Comparison of ENCODE assay signal across 22 mouse cellular contexts in the genomic region with DNA sequence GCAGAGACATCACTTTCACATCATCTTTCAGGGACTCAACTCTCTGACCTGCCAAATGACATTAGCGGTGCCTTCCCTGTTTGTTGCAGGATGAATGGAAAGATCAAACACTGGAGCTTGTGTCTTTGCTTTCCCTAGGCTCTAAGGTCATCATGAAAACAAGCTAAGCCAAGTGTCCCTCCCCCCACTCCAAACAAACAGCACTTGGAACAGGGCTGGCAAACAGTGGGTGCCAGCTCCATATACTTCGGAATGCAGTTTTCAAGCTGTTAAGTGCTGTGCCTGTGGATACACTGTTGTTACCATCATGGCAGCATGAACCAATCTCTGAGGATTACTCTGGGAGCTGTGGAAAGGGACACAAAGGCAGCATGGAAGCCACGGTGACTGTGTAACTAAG. TPM values are rescaled to one million over a fixed set of nuclear protein-coding genes. Genes with fewer than 3 reads are reported as not detected.
DNase-seq lines count a peak whose midpoint lies in the region; ATAC-seq and TF ChIP-seq lines count a peak whose summit lies in the region.
"Had no signal": no experiment of that assay in that cellular context is flagged by ENCODE, and none has a peak within 500 bp of the region (broad histone marks: within the 10 kb centered on the region; RNA-seq: fewer than 3 reads in every experiment).

No protein-coding gene starts in this region.

- H3K27me3 ChIP-seq in heart, embryonic 11.5 days (ENCODE audit: control insufficient read depth, insufficient read depth, low read length): no peaks in the 10 kb centered on the region
- no peaks in the 10 kb centered on the region for H3K27me3 ChIP-seq in kidney, adult 2 months (replicated peaks; ENCODE audit: control insufficient read depth, insufficient read depth, low read length)
- no peaks in the 10 kb centered on the region for H3K27me3 ChIP-seq in liver, embryonic 14.5 days (ENCODE audit: control insufficient read depth, insufficient read depth, low read length)
- no peaks in the 10 kb centered on the region for H3K27me3 ChIP-seq in hindbrain, embryonic 14.5 days (ENCODE audit: control insufficient read depth, insufficient read depth, low read length)
- H3K27me3 ChIP-seq: embryonic facial prominence, embryonic 13.5 days; hindbrain, embryonic 12.5 days; midbrain, embryonic 13.5 days; neural tube, embryonic 13.5 days; Patski had no signal

- TF ChIP-seq CTCF in kidney, adult 2 months (conservative IDR thresholded peaks at IDR 0.05; ENCODE audit: insufficient read depth, insufficient read length, low read depth, low read length): no peak
- TF ChIP-seq CTCF in liver, embryonic 14.5 days (IDR thresholded peaks at IDR 0.05; ENCODE audit: low read depth): no peak

- no peaks in the 10 kb centered on the region for H3K36me3 ChIP-seq in heart, embryonic 11.5 days (ENCODE audit: control insufficient read depth, insufficient read depth, low read length)
- H3K36me3 ChIP-seq in kidney, adult 2 months (ENCODE audit: control insufficient read depth, insufficient read depth, low read length): no peaks in the 10 kb centered on the region
- peaks cover 5% of the 10 kb centered on the region; the same call in 1 of the 2 replicates for H3K36me3 ChIP-seq in ES-E14 (ENCODE audit: control insufficient read depth, insufficient read depth, low read length, poor library complexity, severe bottlenecking)
- H3K36me3 ChIP-seq in liver, embryonic 14.5 days (replicated peaks; ENCODE audit: control insufficient read depth, insufficient read depth, low read depth): no peaks in the 10 kb centered on the region
- no peaks in the 10 kb centered on the region for H3K36me3 ChIP-seq in hindbrain, embryonic 14.5 days (replicated peaks; ENCODE audit: control insufficient read depth, insufficient read depth)
- H3K36me3 ChIP-seq: embryonic facial prominence, embryonic 13.5 days; hindbrain, embryonic 12.5 days; midbrain, embryonic 13.5 days; neural tube, embryonic 13.5 days had no signal

- TF ChIP-seq EP300 in liver, embryonic 14.5 days (IDR thresholded peaks at IDR 0.05; ENCODE audit: low read depth): no peak

- DNase-seq in heart, postnatal 36 days: no peak
- DNase-seq in kidney, adult 2 months: no peak
- no peak for DNase-seq in kidney, postnatal 4 days
- DNase-seq in ES-E14 (ENCODE audit: low read depth, low spot score): no peak
- no peak for DNase-seq in liver, embryonic 14.5 days (ENCODE audit: low read depth in 3 of 3, low spot score in 3 of 3)
- DNase-seq in B cell, adult 2 months: no peak
- DNase-seq in hindbrain, embryonic 14.5 days (ENCODE audit: low spot score): no peak
- DNase-seq: adrenal gland, postnatal 14 days; cerebellum, adult 9-11 months; gastrocnemius, postnatal 36 days; kidney, adult 9 months; kidney, postnatal 25 days; lung, adult 2 months had no signal

- no peaks in the 10 kb centered on the region for H3K9me3 ChIP-seq in heart, embryonic 11.5 days (replicated peaks; ENCODE audit: control insufficient read depth, low read length)
- no peaks in the 10 kb centered on the region for H3K9me3 ChIP-seq in ES-E14 (ENCODE audit: control insufficient read depth, insufficient read depth, low read depth, low read length)
- no peaks in the 10 kb centered on the region for H3K9me3 ChIP-seq in liver, embryonic 14.5 days (ENCODE audit: control insufficient read depth, low read length)
- H3K9me3 ChIP-seq in hindbrain, embryonic 14.5 days (ENCODE audit: control insufficient read depth, low read length): no peaks in the 10 kb centered on the region
- H3K9me3 ChIP-seq: embryonic facial prominence, embryonic 13.5 days; hindbrain, embryonic 12.5 days; limb, embryonic 10.5 days; midbrain, embryonic 13.5 days; neural tube, embryonic 13.5 days had no signal

- H3K9ac ChIP-seq in heart, embryonic 11.5 days (ENCODE audit: low read depth, low read length): no peak overlapping the region
- H3K9ac ChIP-seq in ES-E14 (ENCODE audit: insufficient read depth, low read depth, low read length, poor library complexity, severe bottlenecking): peak overlapping the region; percentile 11; the same call in 1 of the 2 replicates
- H3K9ac ChIP-seq in liver, embryonic 14.5 days (replicated peaks): no peak overlapping the region
- no peak overlapping the region for H3K9ac ChIP-seq in hindbrain, embryonic 14.5 days
- H3K9ac ChIP-seq: embryonic facial prominence, embryonic 13.5 days; hindbrain, embryonic 12.5 days; midbrain, embryonic 13.5 days; neural tube, embryonic 13.5 days had no signal

- H3K4me2 ChIP-seq in heart, embryonic 11.5 days: peak overlapping the region; percentile 17
- peak overlapping the region; percentile 47 for H3K4me2 ChIP-seq in liver, embryonic 14.5 days (ENCODE audit: low read depth)
- H3K4me2 ChIP-seq in hindbrain, embryonic 14.5 days (replicated peaks): no peak overlapping the region
- H3K4me2 ChIP-seq: embryonic facial prominence, embryonic 13.5 days; hindbrain, embryonic 12.5 days; midbrain, embryonic 13.5 days; neural tube, embryonic 13.5 days had no signal

- intact Hi-C loops in heart, postnatal 36 days (cut with DNase I): loop anchor here (5.0 kb wide), 1 partner anchor 89 kb away; no protein-coding TSS in a partner anchor

- H3K4me3 ChIP-seq in heart, embryonic 11.5 days (ENCODE audit: low read depth, low read length): no peak overlapping the region
- no peak overlapping the region for H3K4me3 ChIP-seq in kidney, adult 2 months (ENCODE audit: insufficient read depth, low read depth, low read length)
- no peak overlapping the region for H3K4me3 ChIP-seq in ES-E14 (ENCODE audit: insufficient read depth in 1 of 2, low read depth in 1 of 2, low read length in 2 of 2, poor library complexity in 1 of 2, severe bottlenecking in 1 of 2)
- H3K4me3 ChIP-seq in liver, embryonic 14.5 days (ENCODE audit: insufficient read depth in 1 of 2, low read depth in 2 of 2, low read length in 2 of 2): 0 out of 4 replicates have a peak overlapping the region, but pooled peaks of 1 of the 2 experiments have one; percentile 5
- H3K4me3 ChIP-seq in hindbrain, embryonic 14.5 days (replicated peaks; ENCODE audit: low read length): no peak overlapping the region
- H3K4me3 ChIP-seq: embryonic facial prominence, embryonic 13.5 days; hindbrain, embryonic 12.5 days; limb, embryonic 10.5 days; midbrain, embryonic 13.5 days; neural tube, embryonic 13.5 days had no signal

- H3K27ac ChIP-seq in heart, embryonic 11.5 days (ENCODE audit: low read depth, low read length): no peak overlapping the region
- H3K27ac ChIP-seq in kidney, adult 2 months (ENCODE audit: insufficient read depth, low read depth, low read length): peak overlapping the region; percentile 9; the same call in 1 of the 2 replicates
- peak overlapping the region; percentile 60 for H3K27ac ChIP-seq in ES-E14 (ENCODE audit: insufficient read depth, low read depth, low read length, poor library complexity, severe bottlenecking)
- peak overlapping the region; percentile 50 for H3K27ac ChIP-seq in liver, embryonic 14.5 days
- H3K27ac ChIP-seq in hindbrain, embryonic 14.5 days: no peak overlapping the region
- H3K27ac ChIP-seq: embryonic facial prominence, embryonic 13.5 days; hindbrain, embryonic 12.5 days; limb, embryonic 10.5 days; midbrain, embryonic 13.5 days; neural tube, embryonic 13.5 days had no signal

- in situ Hi-C loops in ES-E14 (cut with MboI; ENCODE audit: low sequenced_read_pairs in 2 of 2, unreplicated experiment in 2 of 2): no loop called here

- no peak for ATAC-seq in heart, embryonic 11.5 days (replicated peaks; ENCODE audit: insufficient number of reproducible peaks, low FRiP score, low TSS enrichment)
- peak; percentile 29 for ATAC-seq in liver, embryonic 14.5 days (ENCODE audit: insufficient read depth)
- no peak for ATAC-seq in hindbrain, embryonic 14.5 days (ENCODE audit: low FRiP score)
- ATAC-seq: forebrain, embryonic 16.5 days; inflammation-experienced regulatory T-cells, adult 6 months; midbrain, embryonic 13.5 days; Patski had no signal

- 41% methylated on average over 3 of the region's 3 CpGs for WGBS in heart, embryonic 11.5 days (ENCODE audit: insufficient replicate concordance)
- WGBS in kidney, adult 2 months: 66% methylated on average over 3 of the region's 3 CpGs
- 66% methylated on average over 3 of the region's 3 CpGs for WGBS in liver, embryonic 14.5 days (ENCODE audit: insufficient replicate concordance)
- WGBS in hindbrain, embryonic 14.5 days: 69% methylated on average over 3 of the region's 3 CpGs

- peaks cover 33% of the 10 kb centered on the region for H3K4me1 ChIP-seq in heart, embryonic 11.5 days (ENCODE audit: control insufficient read depth, insufficient read depth, low read length)
- H3K4me1 ChIP-seq in kidney, adult 2 months (ENCODE audit: control insufficient read depth, insufficient read depth, low read length): peaks cover 51% of the 10 kb centered on the region; the same call in 1 of the 2 replicates
- H3K4me1 ChIP-seq in ES-E14 (ENCODE audit: control insufficient read depth in 2 of 2, insufficient read depth in 2 of 2, low read length in 2 of 2, poor library complexity in 1 of 2): peaks cover 24 to 31% of the 10 kb centered on the region in 2 experiments
- peaks cover 22 to 46% of the 10 kb centered on the region in 2 experiments for H3K4me1 ChIP-seq in liver, embryonic 14.5 days (replicated peaks; ENCODE audit: control insufficient read depth in 2 of 2, insufficient read depth in 2 of 2, low read length in 1 of 2)
- no peaks in the 10 kb centered on the region for H3K4me1 ChIP-seq in hindbrain, embryonic 14.5 days (replicated peaks; ENCODE audit: control insufficient read depth, insufficient read depth, low read length)
- H3K4me1 ChIP-seq: hindbrain, embryonic 12.5 days; neural tube, embryonic 13.5 days had no signal

- TF ChIP-seq POLR2A in kidney, adult 2 months (IDR thresholded peaks at IDR 0.05; ENCODE audit: low read depth, low read length): no peak

TF ChIP-seq in ES-E14, 5 proteins besides CTCF, POLR2A, EP300 and RAD21:
- TF ChIP-seq MAFK (IDR thresholded peaks at IDR 0.05; ENCODE audit: insufficient read depth, low read depth, low read length) (no peak), HCFC1 (IDR thresholded peaks at IDR 0.05; ENCODE audit: borderline replicate concordance, insufficient read depth, low read length) (no peak), CHD2 (IDR thresholded peaks at IDR 0.05; ENCODE audit: low read depth, low read length) (no peak), ZC3H11A (IDR thresholded peaks at IDR 0.05; ENCODE audit: borderline replicate concordance, low read depth, low read length) (no peak), ZNF384 (IDR thresholded peaks at IDR 0.05; ENCODE audit: low read depth, low read length) (no peak)

RNA-seq across cellular contexts. Expression of a gene that starts 9.1 kb away (rescaled TPM):
- polyA plus RNA-seq in heart, embryonic 11.5 days (2014; fragmentation: Nextera tagmentation; extraction: Ambion mirVana): 59.4 and 67.0 TPM in 2 replicates
- 100 to 1,000 TPM; 146 to 153 TPM for total RNA-seq in heart, postnatal 36 days (2021)
- 35.2 and 37.8 TPM in 2 replicates for polyA plus RNA-seq in kidney, adult 2 months (2012; rRNA removed)
- total RNA-seq in ES-E14 (2012; rRNA removed): 36.7 and 53.5 TPM in 2 replicates
- 8.4 and 11.6 TPM in 2 replicates for polyA plus RNA-seq in liver, embryonic 14.5 days (2012; rRNA removed)
- 26.0 and 28.6 TPM in 2 replicates for polyA plus RNA-seq in liver, embryonic 14.5 days (2014; fragmentation: Nextera tagmentation; extraction: Ambion mirVana)
- 5.6 and 6.4 TPM in 2 replicates for polyA plus RNA-seq in hindbrain, embryonic 14.5 days (2014; fragmentation: Nextera tagmentation; extraction: Ambion mirVana)

Comparison
In these comparisons a context has a peak if more than half of its experiments do, and no peak if none do; other contexts are left out.
1. H3K27ac ChIP-seq: peak in kidney, adult 2 months (single experiment), ES-E14 (single experiment) and liver, embryonic 14.5 days (single experiment); none in heart, embryonic 11.5 days (single experiment) and hindbrain, embryonic 14.5 days (single experiment).